Mouse (Mus musculus) heart, postnatal 14 days (tissue): Measurements from ENCODE around the gene Eif3a. TPM values are rescaled to one million over a fixed set of nuclear protein-coding genes. Genes with fewer than 3 reads are reported as not detected.

Source experiments
- DNase-seq, 2 experiments: peaks; one replicate each; pipeline ENCODE4 v3.0.0; 2021 to 2022
- intact Hi-C: fragments of 180-260 bp; cut with DNase I; formaldehyde crosslinking; loops from one replicate; pipeline ENCODE4 v1.15.1; 2025
- long read RNA-seq, 2 experiments: library from polyadenylated mRNA; stranded (forward); transcript quantifications; one replicate each; pipeline ENCODE4 v2.0.0; 2021
- total RNA-seq, 2 experiments: library from RNA; stranded (reverse); gene quantifications; 2 replicates each; pipeline ENCODE4 v1.2.3; 2021

The Eif3a gene
- 100 to 1,000 TPM; 103 to 108 TPM for total RNA-seq
- long read RNA-seq, experiment 1, full-length matches to known transcripts, result 50 of 86 reads
- long read RNA-seq, experiment 1, partial matches to known transcripts, result 24 of 86 reads
- long read RNA-seq, experiment 1, other reads (novel, unspliced or antisense), result 12 of 86 reads
- long read RNA-seq, experiment 2, full-length matches to known transcripts, result 71 of 89 reads
- long read RNA-seq, experiment 2, partial matches to known transcripts, result 14 of 89 reads
- long read RNA-seq, experiment 2, other reads (novel, unspliced or antisense), result 4 of 89 reads

- intact Hi-C loops, result loop anchor here (2.0 to 5.0 kb wide), 2 partner anchors 20 to 72 kb away; partner anchors contain the start of genes Fam45a and Sfxn4
- DNase-seq, result peak; percentile 96 to 97
These were observed at the start of gene Eif3a for GRCm38 (mm10) chr19:60790551-60791161. Gene Eif3a (minus strand): TSS chr19:60790658.

- peak; percentile 64 to 79 for DNase-seq
- intact Hi-C loops, result no loop called here
These were observed 47.3 kb upstream of the Eif3a start for GRCm38 (mm10) chr19:60837747-60838146.

GRCm38 (mm10) chr19:60818677-60819076 lies 28.2 kb upstream of the Eif3a start:
- intact Hi-C loops, result no loop called here
- no peak for DNase-seq

DNA sequence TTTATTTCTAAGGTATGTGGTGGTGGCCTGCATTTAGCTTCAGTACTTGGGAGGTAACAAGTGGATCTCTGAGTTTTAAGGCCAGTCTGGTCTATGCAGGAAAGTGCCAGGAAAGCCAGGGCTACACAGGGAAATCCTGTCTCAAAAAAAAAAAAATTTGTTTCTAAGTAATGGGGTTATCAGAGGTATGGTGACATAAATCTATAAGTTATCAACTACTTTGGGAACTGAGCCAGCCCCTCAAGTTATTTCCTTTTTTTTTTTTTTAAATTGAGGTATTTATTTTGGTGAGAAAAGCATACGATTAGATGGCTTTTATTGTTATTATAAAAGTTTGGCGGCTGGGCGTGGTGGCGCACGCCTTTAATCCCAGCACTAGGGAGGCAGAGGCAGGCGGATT lies 22.7 kb upstream of the Eif3a start:
- intact Hi-C loops, result no loop called here
- no peak for DNase-seq

DNA sequence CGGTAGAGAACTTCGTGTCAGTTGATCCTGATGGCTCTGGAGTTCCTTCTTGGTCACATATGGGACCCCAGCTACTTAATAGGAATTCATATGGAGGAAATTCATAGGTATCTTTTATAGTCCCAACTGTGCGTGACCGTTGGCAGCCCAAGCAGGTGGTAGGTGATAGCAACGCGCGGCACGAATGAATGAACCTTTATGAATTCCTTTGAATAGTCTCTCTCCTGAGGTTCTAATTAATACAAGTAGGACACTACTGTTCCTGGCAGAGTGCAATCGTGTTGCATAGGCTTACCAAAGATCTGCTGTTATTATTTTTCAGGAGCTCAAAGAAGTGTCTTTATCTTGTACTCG lies 21.6 kb upstream of the Eif3a start:
- intact Hi-C loops, result no loop called here
- no peak for DNase-seq

GRCm38 (mm10) chr19:60811098-60812035 lies 20.9 kb upstream of the Eif3a start, which contains the start of gene Fam45a:
Gene Fam45a (plus strand): TSS chr19:60811585.
- peak; percentile 89 to 93 for DNase-seq
- intact Hi-C loops, result loop anchor here (2.0 kb wide), 1 partner anchor 21 kb away; the partner anchor contains the start of gene Eif3a

DNA sequence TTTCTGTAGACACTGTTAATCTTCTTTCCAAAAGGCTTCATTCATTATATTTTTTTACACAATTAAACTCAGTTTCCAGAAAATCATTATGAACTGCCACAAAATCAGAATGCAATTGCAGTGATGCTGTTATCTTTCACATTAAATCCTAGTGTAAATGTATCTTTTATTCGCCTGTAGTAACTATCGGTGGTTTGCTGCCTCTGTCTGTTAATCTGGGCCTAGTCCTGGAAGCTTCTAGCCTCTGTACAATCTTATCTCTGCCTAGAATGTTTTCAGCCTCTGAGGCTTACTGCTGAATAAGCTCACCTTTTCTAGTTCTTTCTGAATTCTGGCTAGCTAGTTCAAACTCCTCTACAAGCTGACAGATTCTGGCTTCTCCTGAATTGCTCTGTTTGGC lies 19.5 kb upstream of the Eif3a start:
- intact Hi-C loops, result loop anchor here (2.0 kb wide), 1 partner anchor 19 kb away; the partner anchor contains the start of gene Eif3a
- DNase-seq, result no peak

DNA sequence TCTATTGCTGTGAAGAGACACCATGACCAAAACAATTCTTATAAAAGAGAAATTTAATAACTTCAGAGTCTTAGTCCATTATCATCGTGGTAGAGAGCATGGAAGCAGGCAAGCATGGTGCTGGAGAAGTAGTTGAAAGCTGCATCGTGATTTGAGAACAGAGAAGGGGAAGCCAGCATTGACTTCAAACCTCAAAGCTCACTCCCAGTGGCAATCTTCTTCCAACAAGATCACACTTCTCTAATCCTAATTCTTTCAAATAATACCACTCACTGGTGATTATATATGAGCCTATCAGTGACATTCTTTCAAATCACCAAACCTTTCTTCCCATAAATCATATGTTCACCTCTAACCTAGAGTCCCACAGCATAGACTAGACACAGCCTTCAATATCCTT lies 14.4 kb upstream of the Eif3a start:
- intact Hi-C loops, result no loop called here
- DNase-seq, result no peak

DNA sequence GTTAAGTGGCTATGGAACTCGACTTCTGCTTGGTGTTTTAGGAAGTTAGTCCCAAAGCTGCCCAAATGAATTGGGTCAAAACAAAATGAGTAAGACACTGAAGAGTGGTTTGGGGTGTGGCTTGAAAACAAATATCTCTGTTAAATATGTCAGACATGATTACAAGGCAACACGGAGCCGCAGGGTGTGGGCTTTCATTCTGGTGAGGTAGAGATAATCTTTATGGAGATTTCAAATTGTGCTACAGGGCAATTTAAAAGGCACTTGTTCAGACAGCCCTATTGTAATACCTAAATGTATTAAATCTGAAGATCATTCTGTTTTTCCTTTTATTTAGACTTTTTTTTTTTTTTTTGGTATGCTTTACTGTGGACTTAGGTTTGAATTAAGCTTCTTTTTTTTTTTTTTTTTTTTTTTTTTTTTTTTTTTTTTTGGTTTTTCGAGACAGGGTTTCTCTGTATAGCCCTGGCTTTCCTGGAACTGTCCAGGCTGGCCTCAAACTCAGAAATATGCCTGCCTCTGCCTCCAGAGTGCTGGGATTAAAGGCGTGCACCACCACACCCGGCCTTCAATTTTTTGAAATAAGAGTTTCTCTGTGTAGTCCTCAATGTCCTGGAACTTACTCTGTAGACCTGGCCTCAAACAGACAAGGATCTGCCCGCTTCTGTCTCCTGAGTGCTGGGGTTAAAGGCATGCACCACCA lies 9.6 kb upstream of the Eif3a start:
- intact Hi-C loops, result no loop called here
- no peak for DNase-seq

DNA sequence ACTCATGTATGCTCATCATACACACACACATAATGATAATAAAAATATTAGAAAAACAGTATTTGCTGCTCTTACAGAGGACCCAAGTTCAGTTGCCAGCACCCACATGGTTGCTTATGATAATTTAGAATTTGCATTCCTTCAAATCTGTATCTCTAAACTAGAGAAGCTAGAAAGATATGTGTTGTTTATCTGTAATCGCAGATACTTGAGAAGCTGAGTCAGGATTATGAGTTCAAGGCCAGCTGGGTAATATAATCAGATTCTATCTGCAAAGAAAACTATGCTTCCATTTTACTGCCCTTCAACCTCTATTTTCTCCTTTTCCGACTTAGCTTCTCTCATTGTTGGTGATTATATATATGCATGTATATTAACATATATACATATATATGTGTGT lies 7.0 kb upstream of the Eif3a start:
- intact Hi-C loops, result no loop called here
- no peak for DNase-seq

DNA sequence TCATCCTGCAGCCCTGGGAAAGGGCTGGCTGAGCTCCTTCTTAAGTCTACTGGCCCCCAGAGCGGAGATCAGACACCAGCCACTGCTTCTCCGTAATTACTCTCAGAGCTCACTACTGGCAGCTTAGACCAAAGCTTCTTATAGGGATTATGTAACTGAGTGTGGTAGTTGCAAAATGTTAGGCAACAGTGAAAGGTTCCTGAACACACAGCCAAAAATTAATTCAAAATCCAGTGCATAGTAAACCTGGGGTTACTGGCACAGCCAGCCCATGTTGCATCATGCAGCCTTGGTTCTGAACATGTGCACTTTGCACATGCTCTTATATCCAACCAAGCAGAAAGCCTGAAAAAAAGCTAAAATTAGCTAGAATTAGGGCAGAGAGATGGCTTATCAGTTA lies 4.8 kb upstream of the Eif3a start:
- intact Hi-C loops, result no loop called here
- no peak for DNase-seq

GRCm38 (mm10) chr19:60793170-60793707 lies 2.8 kb upstream of the Eif3a start:
- DNase-seq, result no peak
- intact Hi-C loops, result loop anchor here (5.0 kb wide), 1 partner anchor 69 kb away; the partner anchor contains the start of gene Sfxn4

GRCm38 (mm10) chr19:60791164-60791563 lies 706 bp upstream of the Eif3a start:
- intact Hi-C loops, result loop anchor here (2.0 to 5.0 kb wide), 2 partner anchors 20 to 71 kb away; partner anchors contain the start of genes Fam45a and Sfxn4
- DNase-seq, result no peak

GRCm38 (mm10) chr19:60789919-60790506 lies 445 bp downstream of the Eif3a start:
- intact Hi-C loops, result loop anchor here (2.0 to 5.0 kb wide), 2 partner anchors 21 to 72 kb away; partner anchors contain the start of genes Fam45a and Sfxn4
- DNase-seq, result peak; percentile 60 to 71

DNA sequence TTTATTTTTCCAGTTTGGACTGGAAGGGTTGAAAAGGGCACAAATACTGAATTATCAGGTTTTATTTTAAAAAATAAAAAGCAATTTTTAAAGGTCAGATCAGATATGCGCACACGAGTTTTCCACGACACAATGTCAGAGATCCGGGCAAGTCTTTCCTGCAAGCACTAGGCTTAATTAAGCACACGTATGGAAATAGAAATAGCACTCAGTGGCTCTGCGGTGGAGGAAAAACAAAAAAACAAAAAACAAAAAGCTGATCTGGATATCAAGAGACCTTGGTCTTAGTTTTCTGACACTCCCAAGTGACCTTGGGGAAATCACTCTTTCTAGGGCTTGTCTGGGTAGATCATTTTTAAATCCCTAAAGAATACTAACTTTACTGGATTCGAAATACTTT lies 1.0 kb downstream of the Eif3a start:
- intact Hi-C loops, result no loop called here
- DNase-seq, result no peak

GRCm38 (mm10) chr19:60788214-60788960 lies 2.1 kb downstream of the Eif3a start:
- no peak for DNase-seq
- intact Hi-C loops, result no loop called here

- intact Hi-C loops, result no loop called here
- no peak for DNase-seq
These were observed 2.9 kb downstream of the Eif3a start for GRCm38 (mm10) chr19:60787465-60788150.

GRCm38 (mm10) chr19:60784712-60785111 lies 5.7 kb downstream of the Eif3a start:
- no peak for DNase-seq
- intact Hi-C loops, result no loop called here
